Mouse (Mus musculus) midbrain, postnatal 0 days (tissue): ENCODE measurements at regions not wholly inside any gene's neighbourhood (a gene's known extent, or its start where the extent isn't known, plus 50 kb on each side); places are given as distances from the start of the nearest gene placed in this dataset.

Experiments
- ATAC-seq: fragments of 200-750 bp; cut with Nextera tagmentation; 2 replicates; pipeline ENCODE4 v1.8.0; 2017; ENCODE audit warnings: moderate number of reproducible peaks, mild to moderate bottlenecking, moderate TSS enrichment, moderate library complexity; ENCODE audit not compliant: low FRiP score
- DNase-seq: peaks from one replicate; pipeline ENCODE4 v3.0.0-alpha.2; 2015; ENCODE audit warnings: low spot score
- H3K27ac ChIP-seq: fragments of 300-500 bp; sonication (generic); 2 replicates; pipeline ENCODE4 v1.5.1; 2014; ENCODE audit warnings: low read depth, mild to moderate bottlenecking, low read length, mixed read lengths
- H3K27me3 ChIP-seq: fragments of 300-500 bp; sonication (generic); 2 replicates; pipeline ENCODE4 v1.6.1; 2014; ENCODE audit warnings: low read length, control low read depth, mixed read lengths; ENCODE audit not compliant: insufficient read depth
- H3K36me3 ChIP-seq: fragments of 300-500 bp; sonication (generic); 2 replicates; pipeline ENCODE4 v1.6.1; 2014; ENCODE audit warnings: low read length, control low read depth, mixed read lengths; ENCODE audit not compliant: insufficient read depth
- H3K4me1 ChIP-seq: fragments of 300-500 bp; sonication (generic); 2 replicates; pipeline ENCODE4 v1.6.1; 2014; ENCODE audit warnings: mild to moderate bottlenecking, control low read depth, antibody characterized with exemption, low read length, mixed read lengths; ENCODE audit not compliant: insufficient read depth
- H3K4me2 ChIP-seq: fragments of 300-500 bp; sonication (generic); 2 replicates; pipeline ENCODE4 v1.6.1; 2014; ENCODE audit warnings: low read depth, mild to moderate bottlenecking, low read length, mixed read lengths; ENCODE audit not compliant: poor library complexity, severe bottlenecking
- H3K4me3 ChIP-seq: fragments of 300-500 bp; sonication (generic); 2 replicates; pipeline ENCODE4 v1.5.1; 2014; ENCODE audit warnings: low read depth, mild to moderate bottlenecking, low read length, moderate library complexity
- H3K9ac ChIP-seq: fragments of 300-500 bp; sonication (generic); replicated peaks from 2 replicates; pipeline ENCODE4 v1.6.1; 2014; ENCODE audit warnings: mild to moderate bottlenecking, low read length, moderate library complexity, mixed read lengths; ENCODE audit not compliant: poor library complexity, severe bottlenecking
- H3K9me3 ChIP-seq: fragments of 300-500 bp; sonication (generic); 2 replicates; pipeline ENCODE4 v1.6.1; 2016; ENCODE audit warnings: low read length, control low read depth
- CTCF ChIP-seq: IDR thresholded peaks from 2 replicates; pipeline ENCODE4 v1.5.1; 2016; ENCODE audit warnings: antibody characterized with exemption, mild to moderate bottlenecking
- WGBS: fragments of 180-500 bp; shearing (Covaris S2); extraction: QIAGEN DNeasy Blood & Tissue Kit; methylation state at CpG from one replicate; pipeline ENCODE4 v1.1.7; 2014; 5-methylcytosine and 5-hydroxymethylcytosine counted together

GRCm38 (mm10) chr11:39733434-39734076, 961.4 kb downstream of the Mat2b start:
- Histone ChIP-seq H3K9me3 (no peaks in the 10 kb centered on the region), H3K36me3 (no peaks in the 10 kb centered on the region), H3K27ac (no peak overlapping the region), H3K4me2 (no peak overlapping the region), H3K4me3 (no peak overlapping the region), H3K27me3 (no peaks in the 10 kb centered on the region), H3K9ac (no peak overlapping the region), H3K4me1 (no peaks in the 10 kb centered on the region)
- no peak for TF ChIP-seq CTCF
- 89% methylated on average over 15 of the region's 15 CpGs for WGBS
- peak; percentile 20 for DNase-seq
- ATAC-seq: no peak

GRCm38 (mm10) chr11:39723621-39724020, 971.4 kb downstream of the Mat2b start:
- DNase-seq (peak; percentile 14), ATAC-seq (no peak)
- no peak for TF ChIP-seq CTCF

GRCm38 (mm10) chr11:39678521-39678920, 1016.5 kb downstream of the Mat2b start:
- 79% methylated on average over 2 of the region's 2 CpGs for WGBS
- no peaks in the 10 kb centered on the region for H3K36me3 ChIP-seq
- H3K9ac ChIP-seq: no peak overlapping the region
- DNase-seq (no peak), ATAC-seq (no peak)
- H3K4me1 ChIP-seq: no peaks in the 10 kb centered on the region
- H3K27ac ChIP-seq: no peak overlapping the region
- no peaks in the 10 kb centered on the region for H3K27me3 ChIP-seq
- H3K4me3 ChIP-seq: no peak overlapping the region
- no peaks in the 10 kb centered on the region for H3K9me3 ChIP-seq
- H3K4me2 ChIP-seq: no peak overlapping the region
- TF ChIP-seq CTCF: no peak

More at GRCm38 (mm10) chr11:39723621-39724020, 971.4 kb downstream of the Mat2b start:
- no peak overlapping the region for H3K9ac ChIP-seq
- no peaks in the 10 kb centered on the region for H3K36me3 ChIP-seq
- H3K27me3 ChIP-seq: no peaks in the 10 kb centered on the region
- no peak overlapping the region for H3K4me2 ChIP-seq
- no peaks in the 10 kb centered on the region for H3K4me1 ChIP-seq
- H3K9me3 ChIP-seq: no peaks in the 10 kb centered on the region
- no peak overlapping the region for H3K27ac ChIP-seq
- no peak overlapping the region for H3K4me3 ChIP-seq

GRCm38 (mm10) chr11:39653595-39653994, 1041.4 kb downstream of the Mat2b start:
- no peak for TF ChIP-seq CTCF
- no peak overlapping the region for H3K9ac ChIP-seq
- H3K27me3 ChIP-seq: no peaks in the 10 kb centered on the region
- no peak overlapping the region for H3K4me3 ChIP-seq
- H3K9me3 ChIP-seq: no peaks in the 10 kb centered on the region
- H3K4me2 ChIP-seq: no peak overlapping the region
- 84% methylated on average over 5 of the region's 5 CpGs for WGBS
- H3K27ac ChIP-seq: no peak overlapping the region
- no peaks in the 10 kb centered on the region for H3K36me3 ChIP-seq
- H3K4me1 ChIP-seq: no peaks in the 10 kb centered on the region
- DNase-seq (no peak), ATAC-seq (no peak)

GRCm38 (mm10) chr11:39619356-39619755, 1075.6 kb downstream of the Mat2b start:
- H3K4me2 ChIP-seq: no peak overlapping the region
- no peaks in the 10 kb centered on the region for H3K36me3 ChIP-seq
- TF ChIP-seq CTCF: no peak
- no peak overlapping the region for H3K27ac ChIP-seq
- no peak overlapping the region for H3K9ac ChIP-seq
- H3K4me1 ChIP-seq: no peaks in the 10 kb centered on the region
- H3K9me3 ChIP-seq: no peaks in the 10 kb centered on the region
- H3K4me3 ChIP-seq: no peak overlapping the region
- 96% methylated on average over 1 of the region's 1 CpGs for WGBS
- no peak for ATAC-seq
- DNase-seq: no peak
- H3K27me3 ChIP-seq: no peaks in the 10 kb centered on the region

- H3K27me3 ChIP-seq: no peaks in the 10 kb centered on the region
- peak; percentile 76 for TF ChIP-seq CTCF
- ATAC-seq (no peak), DNase-seq (peak; percentile 74)
- H3K27ac ChIP-seq: no peak overlapping the region
- no peaks in the 10 kb centered on the region for H3K4me1 ChIP-seq
- no peak overlapping the region for H3K4me2 ChIP-seq
- no peak overlapping the region for H3K9ac ChIP-seq
- no peak overlapping the region for H3K4me3 ChIP-seq
- 84% methylated on average over 3 of the region's 3 CpGs for WGBS
- no peaks in the 10 kb centered on the region for H3K9me3 ChIP-seq
- H3K36me3 ChIP-seq: no peaks in the 10 kb centered on the region
Measured at GRCm38 (mm10) chr11:39615843-39616242, 1079.2 kb downstream of the Mat2b start.
